Mouse (Mus musculus) heart, embryonic 13.5 days (tissue): ENCODE results near the gene Cdhr2. TPM values are rescaled to one million over a fixed set of nuclear protein-coding genes. Genes with fewer than 3 reads are reported as not detected.

Source experiments
- ATAC-seq: fragments of 200-750 bp; cut with Nextera tagmentation; 2 replicates; pipeline ENCODE4 v1.8.0; 2017; ENCODE audit warnings: moderate TSS enrichment; ENCODE audit not compliant: insufficient number of reproducible peaks, low FRiP score, low TSS enrichment; ENCODE audit errors: extremely low read depth
- H3K27ac ChIP-seq: fragments of 300-500 bp; sonication (generic); replicated peaks from 2 replicates; pipeline ENCODE4 v1.5.1; 2015; ENCODE audit warnings: moderate library complexity, mild to moderate bottlenecking, inconsistent platforms
- H3K27me3 ChIP-seq: fragments of 300-500 bp; sonication (generic); replicated peaks from 2 replicates; pipeline ENCODE4 v1.6.1; 2015; ENCODE audit warnings: mild to moderate bottlenecking, inconsistent platforms
- H3K36me3 ChIP-seq: fragments of 300-500 bp; sonication (generic); 2 replicates; pipeline ENCODE4 v1.6.1; 2015; ENCODE audit warnings: mild to moderate bottlenecking, inconsistent platforms
- H3K4me1 ChIP-seq: fragments of 300-500 bp; sonication (generic); 2 replicates; pipeline ENCODE4 v1.6.1; 2015; ENCODE audit warnings: inconsistent platforms
- H3K4me2 ChIP-seq: fragments of 300-500 bp; sonication (generic); 2 replicates; pipeline ENCODE4 v1.6.1; 2015; ENCODE audit warnings: inconsistent platforms, mild to moderate bottlenecking, moderate library complexity
- H3K4me3 ChIP-seq: fragments of 300-500 bp; sonication (generic); 2 replicates; pipeline ENCODE4 v1.5.1; 2015; ENCODE audit warnings: moderate library complexity, mild to moderate bottlenecking, inconsistent platforms
- H3K9ac ChIP-seq: fragments of 300-500 bp; sonication (generic); 2 replicates; pipeline ENCODE4 v1.6.1; 2015; ENCODE audit warnings: inconsistent platforms, mild to moderate bottlenecking, moderate library complexity
- H3K9me3 ChIP-seq: fragments of 300-500 bp; sonication (generic); 2 replicates; pipeline ENCODE4 v1.6.1; 2016; ENCODE audit warnings: inconsistent platforms
- WGBS: fragments of 180-500 bp; shearing (Covaris S2); methylation state at CpG from one replicate; pipeline ENCODE4 v1.1.7; 2015; ENCODE audit warnings: mixed read lengths; 5-methylcytosine and 5-hydroxymethylcytosine counted together
- polyA plus RNA-seq: library from polyadenylated mRNA; unstranded; fragments of >200 nt; fragmentation: Nextera tagmentation; extraction: Ambion mirVana; gene quantifications from 2 replicates; pipeline ENCODE4 v1.2.1, GENCODE M21; 2015

The Cdhr2 gene
- polyA plus RNA-seq, 1 experiment from 2014 or later: not detected

GRCm38 (mm10) chr13:54736931-54737330, 35.7 kb downstream of the Cdhr2 start:
- WGBS: 14% methylated on average over 3 of the region's 3 CpGs
- H3K36me3 ChIP-seq: no peaks in the 10 kb centered on the region
- peaks cover 88% of the 10 kb centered on the region for H3K27me3 ChIP-seq
- no peak for ATAC-seq
- peak overlapping the region; percentile 65; the same call in 1 of the 2 replicates for H3K9ac ChIP-seq
- H3K4me2 ChIP-seq: peak overlapping the region; percentile 74
- H3K4me3 ChIP-seq: peak overlapping the region; percentile 52
- H3K4me1 ChIP-seq: peaks cover 15% of the 10 kb centered on the region
- H3K9me3 ChIP-seq: no peaks in the 10 kb centered on the region
- no peak overlapping the region for H3K27ac ChIP-seq

- Histone ChIP-seq H3K9me3 (no peaks in the 10 kb centered on the region), H3K9ac (peak overlapping the region; percentile 65), H3K4me2 (peak overlapping the region; percentile 74), H3K36me3 (no peaks in the 10 kb centered on the region), H3K27ac (no peak overlapping the region), H3K27me3 (peaks cover 95% of the 10 kb centered on the region), H3K4me3 (peak overlapping the region; percentile 52), H3K4me1 (peaks cover 15% of the 10 kb centered on the region)
- WGBS: 1% methylated on average over 82 of the region's 87 CpGs
- ATAC-seq: no peak
Measured at GRCm38 (mm10) chr13:54737488-54738212, 36.4 kb downstream of the Cdhr2 start.

GRCm38 (mm10) chr13:54738213-54738601, 36.9 kb downstream of the Cdhr2 start:
- 2% methylated on average over 34 of the region's 34 CpGs for WGBS
- H3K27ac ChIP-seq: no peak overlapping the region
- H3K4me3 ChIP-seq: peak overlapping the region; percentile 52
- H3K36me3 ChIP-seq: no peaks in the 10 kb centered on the region
- H3K4me2 ChIP-seq: peak overlapping the region; percentile 74
- no peaks in the 10 kb centered on the region for H3K9me3 ChIP-seq
- H3K9ac ChIP-seq: peak overlapping the region; percentile 65; the same call in 1 of the 2 replicates
- H3K4me1 ChIP-seq: peaks cover 15% of the 10 kb centered on the region
- peaks cover 93% of the 10 kb centered on the region for H3K27me3 ChIP-seq
- ATAC-seq: no peak

DNA sequence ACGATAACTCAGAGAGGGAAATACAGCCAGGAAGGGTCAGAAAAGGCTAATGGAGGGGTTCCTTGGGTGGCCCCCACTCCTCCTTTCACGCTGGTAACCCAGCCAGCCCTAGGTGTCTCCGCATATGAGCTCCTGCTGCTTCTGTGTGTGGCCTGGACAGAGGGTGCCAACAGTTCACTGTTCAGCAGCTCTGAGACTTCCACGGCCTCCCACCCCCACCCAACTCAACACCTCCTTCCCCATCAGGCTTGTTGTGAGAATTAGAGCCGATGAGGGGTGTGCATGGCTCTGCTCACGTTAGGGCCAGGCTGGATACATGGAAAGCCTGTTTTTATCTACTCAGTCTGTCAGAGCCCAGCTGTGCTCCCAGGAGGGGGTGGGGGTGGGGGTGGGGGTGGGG, 44.8 kb downstream of the Cdhr2 start:
- H3K4me3 ChIP-seq: no peak overlapping the region
- WGBS: 22% methylated on average over 6 of the region's 6 CpGs
- peaks cover 85% of the 10 kb centered on the region for H3K27me3 ChIP-seq
- H3K4me1 ChIP-seq: peaks cover 8% of the 10 kb centered on the region
- no peak overlapping the region for H3K4me2 ChIP-seq
- no peak overlapping the region for H3K27ac ChIP-seq
- H3K9me3 ChIP-seq: no peaks in the 10 kb centered on the region
- no peak for ATAC-seq
- no peak overlapping the region for H3K9ac ChIP-seq
- no peaks in the 10 kb centered on the region for H3K36me3 ChIP-seq

DNA sequence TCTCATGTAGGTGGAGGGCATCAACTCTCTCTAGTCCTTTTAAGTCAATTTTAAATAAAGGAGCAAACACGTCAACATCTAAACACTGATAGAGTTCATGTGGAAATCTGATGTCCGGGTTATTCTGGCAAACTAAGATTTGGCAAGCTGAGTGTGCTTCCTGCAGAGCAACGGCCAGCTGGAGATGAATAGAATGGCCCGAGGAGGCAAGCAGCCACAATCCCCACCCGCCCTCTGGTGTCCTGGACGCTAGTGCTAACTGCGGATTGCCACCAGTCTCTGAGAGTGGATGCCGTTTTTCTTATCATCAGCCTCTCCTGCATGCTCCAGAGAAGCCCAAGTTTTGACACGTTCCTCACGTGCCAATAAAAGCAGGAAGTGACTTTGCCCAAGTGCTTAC, 45.6 kb downstream of the Cdhr2 start:
- Histone ChIP-seq H3K4me1 (peaks cover 8% of the 10 kb centered on the region), H3K27me3 (peaks cover 85% of the 10 kb centered on the region), H3K9me3 (no peaks in the 10 kb centered on the region), H3K4me3 (no peak overlapping the region), H3K36me3 (no peaks in the 10 kb centered on the region), H3K4me2 (no peak overlapping the region), H3K9ac (no peak overlapping the region), H3K27ac (no peak overlapping the region)
- ATAC-seq: no peak
- 24% methylated on average over 10 of the region's 10 CpGs for WGBS

DNA sequence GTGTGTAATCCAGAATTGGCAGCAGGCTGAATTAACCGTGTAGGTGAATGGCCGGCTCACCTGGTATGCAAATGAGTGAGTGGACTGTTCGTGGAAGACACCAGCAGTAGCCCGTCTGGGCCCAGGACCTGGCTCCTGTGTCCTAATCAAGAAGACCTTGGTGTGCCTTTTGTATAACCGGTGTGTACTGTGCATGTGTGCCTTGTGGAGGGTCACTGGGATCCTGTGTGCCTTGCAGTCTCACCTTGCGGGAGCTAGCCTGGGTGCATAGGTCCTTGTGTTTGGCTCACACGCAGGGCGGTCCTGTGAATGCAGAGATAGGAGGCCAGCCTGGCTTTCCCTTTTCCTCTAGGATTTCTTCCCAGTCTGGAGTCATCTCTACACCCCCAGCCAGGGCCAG, 46.9 kb downstream of the Cdhr2 start:
- Histone ChIP-seq H3K4me2 (no peak overlapping the region), H3K27ac (no peak overlapping the region), H3K4me1 (peaks cover 8% of the 10 kb centered on the region), H3K4me3 (no peak overlapping the region), H3K36me3 (no peaks in the 10 kb centered on the region), H3K9me3 (no peaks in the 10 kb centered on the region), H3K27me3 (peaks cover 90% of the 10 kb centered on the region), H3K9ac (no peak overlapping the region)
- ATAC-seq: no peak
- WGBS: 80% methylated on average over 8 of the region's 8 CpGs

- Histone ChIP-seq H3K27me3 (peaks cover 95% of the 10 kb centered on the region), H3K36me3 (no peaks in the 10 kb centered on the region), H3K4me2 (peak overlapping the region; percentile 90), H3K27ac (no peak overlapping the region), H3K4me1 (peaks cover 8% of the 10 kb centered on the region), H3K9me3 (no peaks in the 10 kb centered on the region), H3K9ac (no peak overlapping the region), H3K4me3 (peak overlapping the region; percentile 61)
- 54% methylated on average over 10 of the region's 10 CpGs for WGBS
- ATAC-seq: no peak; the same call in 1 of the 2 replicates
Measured at GRCm38 (mm10) chr13:54748721-54749060, 47.4 kb downstream of the Cdhr2 start.

- WGBS: 2% methylated on average over 98 of the region's 100 CpGs
- peaks cover 97% of the 10 kb centered on the region for H3K27me3 ChIP-seq
Measured at GRCm38 (mm10) chr13:54749061-54749863, 48.0 kb downstream of the Cdhr2 start.

GRCm38 (mm10) chr13:54749864-54750411, 48.7 kb downstream of the Cdhr2 start, which contains the start of gene Gprin1:
Gene Gprin1 (minus strand): TSS chr13:54749874.
- Histone ChIP-seq H3K9me3 (no peaks in the 10 kb centered on the region), H3K4me2 (peak within 1 kb of the TSS; percentile 90), H3K27ac (no peak within 1 kb of the TSS), H3K36me3 (no peaks in the 10 kb centered on the region), H3K27me3 (peaks cover 97% of the 10 kb centered on the region), H3K9ac (no peak within 1 kb of the TSS), H3K4me1 (peaks cover 8% of the 10 kb centered on the region), H3K4me3 (peak within 1 kb of the TSS; percentile 61)
- no peak for ATAC-seq
- 1% methylated on average over 28 of the region's 29 CpGs for WGBS

More at GRCm38 (mm10) chr13:54749061-54749863, 48.0 kb downstream of the Cdhr2 start:
- Histone ChIP-seq H3K9ac (no peak overlapping the region), H3K4me2 (peak overlapping the region; percentile 90), H3K4me3 (peak overlapping the region; percentile 61), H3K27ac (no peak overlapping the region), H3K36me3 (no peaks in the 10 kb centered on the region), H3K4me1 (peaks cover 8% of the 10 kb centered on the region), H3K9me3 (no peaks in the 10 kb centered on the region)
- no peak; the same call in 1 of the 2 replicates for ATAC-seq

GRCm38 (mm10) chr13:54750699-54751098, 49.4 kb downstream of the Cdhr2 start:
- no peaks in the 10 kb centered on the region for H3K9me3 ChIP-seq
- no peak overlapping the region for H3K27ac ChIP-seq
- H3K4me1 ChIP-seq: peaks cover 10% of the 10 kb centered on the region
- no peaks in the 10 kb centered on the region for H3K36me3 ChIP-seq
- WGBS: 2% methylated on average over 8 of the region's 8 CpGs
- H3K4me3 ChIP-seq: no peak overlapping the region
- no peak overlapping the region for H3K9ac ChIP-seq
- peaks cover 97% of the 10 kb centered on the region for H3K27me3 ChIP-seq
- ATAC-seq: no peak
- H3K4me2 ChIP-seq: no peak overlapping the region

- no peak for ATAC-seq
- Histone ChIP-seq H3K36me3 (no peaks in the 10 kb centered on the region), H3K4me1 (peaks cover 12% of the 10 kb centered on the region), H3K27ac (no peak overlapping the region), H3K4me2 (no peak overlapping the region), H3K4me3 (no peak overlapping the region), H3K9me3 (no peaks in the 10 kb centered on the region), H3K27me3 (peaks cover 100% of the 10 kb centered on the region), H3K9ac (no peak overlapping the region)
- WGBS: 59% methylated on average over 10 of the region's 10 CpGs
Measured at GRCm38 (mm10) chr13:54752656-54753055, 51.4 kb downstream of the Cdhr2 start.
